Mouse (Mus musculus): ENCODE measurements around the gene Ppfibp1.

The Ppfibp1 gene

GRCm38 (mm10) chr6:147042291-147043290, 154.3 kb downstream of the Ppfibp1 start, which contains the start of gene Mrps35:
TSS of gene Mrps35 (plus strand) at chr6:147042764.
- DNase-seq (ENCODE audit: low spot score in 2 of 2): peak; percentile 92

GRCm38 (mm10) chr6:147043633-147044032, 155.3 kb downstream of the Ppfibp1 start:
- no peak for DNase-seq (ENCODE audit: low spot score in 2 of 2)

- peak in 1 of 2 experiments; percentile 33 for DNase-seq (ENCODE audit: low spot score in 2 of 2)
Observed at GRCm38 (mm10) chr6:147049239-147049805, 161.0 kb downstream of the Ppfibp1 start.

- DNase-seq (ENCODE audit: low spot score in 2 of 2): no peak
Observed at GRCm38 (mm10) chr6:147051666-147052065, 163.4 kb downstream of the Ppfibp1 start.

- no peak for DNase-seq (ENCODE audit: low spot score in 2 of 2)
Observed at GRCm38 (mm10) chr6:147052440-147052839, 164.2 kb downstream of the Ppfibp1 start.

- DNase-seq (ENCODE audit: low spot score in 2 of 2): no peak
Observed at GRCm38 (mm10) chr6:147053785-147054646, 165.7 kb downstream of the Ppfibp1 start.

- DNase-seq (ENCODE audit: low spot score in 2 of 2): no peak
Observed at GRCm38 (mm10) chr6:147055374-147055977, 167.2 kb downstream of the Ppfibp1 start.

- DNase-seq (ENCODE audit: low spot score in 2 of 2): no peak
Observed at GRCm38 (mm10) chr6:147059326-147059725, 171.0 kb downstream of the Ppfibp1 start.

GRCm38 (mm10) chr6:147061630-147062029, 173.3 kb downstream of the Ppfibp1 start:
- DNase-seq (ENCODE audit: low spot score in 2 of 2): no peak

- no peak for DNase-seq (ENCODE audit: low spot score in 2 of 2)
Observed at GRCm38 (mm10) chr6:147062034-147062433, 173.7 kb downstream of the Ppfibp1 start.

GRCm38 (mm10) chr6:147062694-147063093, 174.4 kb downstream of the Ppfibp1 start:
- no peak for DNase-seq (ENCODE audit: low spot score in 2 of 2)

- DNase-seq (ENCODE audit: low spot score in 2 of 2): no peak
Observed at GRCm38 (mm10) chr6:147064226-147064943, 176.1 kb downstream of the Ppfibp1 start.

GRCm38 (mm10) chr6:147064944-147065261, 176.6 kb downstream of the Ppfibp1 start:
- DNase-seq (ENCODE audit: low spot score in 2 of 2): no peak

GRCm38 (mm10) chr6:147075808-147076387, 187.6 kb downstream of the Ppfibp1 start:
- no peak for DNase-seq (ENCODE audit: low spot score in 2 of 2)

- DNase-seq (ENCODE audit: low spot score in 2 of 2): no peak
Observed at GRCm38 (mm10) chr6:147076878-147077277, 188.6 kb downstream of the Ppfibp1 start.

GRCm38 (mm10) chr6:147079919-147080318, 191.6 kb downstream of the Ppfibp1 start:
- no peak for DNase-seq (ENCODE audit: low spot score in 2 of 2)
